ENCODE assay signal across 8 mouse cellular contexts in the genomic region with DNA sequence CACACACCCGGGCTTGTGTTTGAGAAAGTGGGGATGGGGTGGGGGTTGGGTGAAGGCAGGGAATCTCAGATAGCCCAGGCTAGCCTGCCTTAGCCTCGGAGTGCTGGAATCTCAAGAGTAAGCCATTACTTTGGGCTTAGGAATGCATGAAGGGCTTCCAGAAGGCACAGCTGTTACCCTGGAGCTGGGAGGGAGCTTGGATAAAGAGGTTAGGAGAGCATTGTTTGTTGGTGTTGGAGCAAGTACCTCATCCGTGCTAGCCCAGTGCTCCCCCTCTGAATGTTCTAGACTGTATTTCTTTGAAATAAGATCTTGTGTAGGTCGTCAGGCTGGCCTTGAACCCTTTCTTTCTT. TPM values are rescaled to one million over a fixed set of nuclear protein-coding genes. Genes with fewer than 3 reads are reported as not detected.
DNase-seq lines count a peak whose midpoint lies in the region; ATAC-seq and TF ChIP-seq lines count a peak whose summit lies in the region.

No protein-coding gene starts in this region.

- WGBS in heart, embryonic 15.5 days, result 13% methylated on average over 4 of the region's 4 CpGs
- 11% methylated on average over 4 of the region's 4 CpGs for WGBS in forebrain, postnatal 0 days
- 20% methylated on average over 4 of the region's 4 CpGs for WGBS in midbrain, embryonic 11.5 days

- H3K4me1 ChIP-seq in heart, embryonic 15.5 days (replicated peaks), result peaks cover 61% of the 10 kb centered on the region
- H3K4me1 ChIP-seq in forebrain, postnatal 0 days (ENCODE audit: insufficient read depth), result 0 out of 2 replicates have a peak, but pooled peaks cover 5% of the 10 kb centered on the region
- H3K4me1 ChIP-seq in midbrain, embryonic 11.5 days (ENCODE audit: control insufficient read depth, insufficient read depth, low read length), result peaks cover 13% of the 10 kb centered on the region

- intact Hi-C loops in heart, postnatal 36 days (cut with DNase I), result loop anchor here (1.0 kb wide), 1 partner anchor 24 kb away; no protein-coding TSS in a partner anchor
- intact Hi-C loops in left cerebral cortex, postnatal 25 days (cut with DNase I), result loop anchor here (1.0 kb wide), 1 partner anchor 23 kb away; the partner anchor contains the start of gene Actb

- peak overlapping the region; percentile 78 for H3K4me2 ChIP-seq in heart, embryonic 15.5 days
- peak overlapping the region; percentile 64 for H3K4me2 ChIP-seq in forebrain, postnatal 0 days (ENCODE audit: low read depth)
- H3K4me2 ChIP-seq in midbrain, embryonic 11.5 days, result peak overlapping the region; percentile 53

- peak overlapping the region; percentile 66 for H3K9ac ChIP-seq in heart, embryonic 15.5 days
- H3K9ac ChIP-seq in forebrain, postnatal 0 days, result peak overlapping the region; percentile 45
- peak overlapping the region; percentile 69 for H3K9ac ChIP-seq in midbrain, embryonic 11.5 days (ENCODE audit: low read length)

- H3K27me3 ChIP-seq in heart, embryonic 15.5 days, result no peaks in the 10 kb centered on the region
- H3K27me3 ChIP-seq in forebrain, postnatal 0 days (ENCODE audit: insufficient read depth, low read length), result no peaks in the 10 kb centered on the region
- H3K27me3 ChIP-seq in midbrain, embryonic 11.5 days (ENCODE audit: control insufficient read depth, insufficient read depth, low read length), result peaks cover 4% of the 10 kb centered on the region; the same call in 1 of the 2 replicates

- no peak for DNase-seq in heart, postnatal 36 days
- DNase-seq in NIH3T3 (ENCODE audit: low read depth), result peak; percentile 84
- no peak for DNase-seq in forebrain, postnatal 0 days
- no peak for DNase-seq in midbrain, embryonic 11.5 days (ENCODE audit: low spot score, missing footprints)
- DNase-seq in spleen, adult 12 weeks (ENCODE audit: low spot score), result no peak
- DNase-seq in left cerebral cortex, postnatal 25 days (ENCODE audit: low spot score in 2 of 2), result no peak
- DNase-seq in cerebellum, adult 18-20 months, result no peak

- H3K27ac ChIP-seq in heart, embryonic 15.5 days, result peak overlapping the region; percentile 95
- H3K27ac ChIP-seq in forebrain, postnatal 0 days (ENCODE audit: low read depth, low read length), result no peak overlapping the region
- no peak overlapping the region for H3K27ac ChIP-seq in midbrain, embryonic 11.5 days (ENCODE audit: low read depth, low read length)

- no peaks in the 10 kb centered on the region for H3K9me3 ChIP-seq in heart, embryonic 15.5 days (replicated peaks)
- H3K9me3 ChIP-seq in forebrain, postnatal 0 days (ENCODE audit: low read length), result no peaks in the 10 kb centered on the region
- H3K9me3 ChIP-seq in midbrain, embryonic 11.5 days (ENCODE audit: control insufficient read depth, low read length), result no peaks in the 10 kb centered on the region

- peak overlapping the region; percentile 59 for H3K4me3 ChIP-seq in heart, embryonic 15.5 days
- H3K4me3 ChIP-seq in forebrain, postnatal 0 days (ENCODE audit: low read depth, low read length), result peak overlapping the region; percentile 38
- peak overlapping the region; percentile 34 for H3K4me3 ChIP-seq in midbrain, embryonic 11.5 days (ENCODE audit: low read depth, low read length)

- no peak for TF ChIP-seq CTCF in forebrain, postnatal 0 days (IDR thresholded peaks at IDR 0.05; ENCODE audit: low read depth)

- ATAC-seq in heart, embryonic 15.5 days (replicated peaks; ENCODE audit: insufficient number of reproducible peaks, insufficient read depth, low FRiP score, low read depth), result no peak
- no peak for ATAC-seq in forebrain, postnatal 0 days
- no peak for ATAC-seq in midbrain, embryonic 11.5 days (ENCODE audit: low FRiP score)

- H3K36me3 ChIP-seq in heart, embryonic 15.5 days, result no peaks in the 10 kb centered on the region
- H3K36me3 ChIP-seq in forebrain, postnatal 0 days (ENCODE audit: insufficient read depth), result no peaks in the 10 kb centered on the region
- H3K36me3 ChIP-seq in midbrain, embryonic 11.5 days (ENCODE audit: control insufficient read depth, insufficient read depth, low read length), result no peaks in the 10 kb centered on the region

RNA-seq across cellular contexts. Expression of gene Actb, which starts 22.8 kb away (rescaled TPM):
- polyA plus RNA-seq in heart, embryonic 15.5 days (2015; fragmentation: Nextera tagmentation; extraction: Ambion mirVana), result 5,943 and 6,493 TPM in 2 replicates
- total RNA-seq in heart, postnatal 36 days (2021), result 100 to 1,000 TPM; 707 to 812 TPM
- total RNA-seq in forebrain, postnatal 0 days (2014; rRNA removed), result 5,288 and 5,744 TPM in 2 replicates
- polyA plus RNA-seq in forebrain, postnatal 0 days (2015; fragmentation: Nextera tagmentation; extraction: Ambion mirVana), result 19,349 and 21,354 TPM in 2 replicates
- polyA plus RNA-seq in midbrain, embryonic 11.5 days (2014; fragmentation: Nextera tagmentation; extraction: Ambion mirVana), result 14,142 and 15,094 TPM in 2 replicates
- total RNA-seq in left cerebral cortex, postnatal 25 days (2021), result 1,000 to 10,000 TPM; 2,451 to 2,479 TPM

RNA-seq across cellular contexts. Expression of gene Fscn1, which starts 30.8 kb away (rescaled TPM):
- 108 and 137 TPM in 2 replicates for polyA plus RNA-seq in heart, embryonic 15.5 days (2015; fragmentation: Nextera tagmentation; extraction: Ambion mirVana)
- total RNA-seq in heart, postnatal 36 days (2021), result 10 to 100 TPM; 26.5 to 37.6 TPM
- 394 and 457 TPM in 2 replicates for total RNA-seq in forebrain, postnatal 0 days (2014; rRNA removed)
- polyA plus RNA-seq in forebrain, postnatal 0 days (2015; fragmentation: Nextera tagmentation; extraction: Ambion mirVana), result 522 and 558 TPM in 2 replicates
- polyA plus RNA-seq in midbrain, embryonic 11.5 days (2014; fragmentation: Nextera tagmentation; extraction: Ambion mirVana), result 566 and 605 TPM in 2 replicates
- 100 to 1,000 TPM; 384 to 450 TPM for total RNA-seq in left cerebral cortex, postnatal 25 days (2021)

RNA-seq across cellular contexts. Expression of gene Fbxl18, which starts 34.2 kb away (rescaled TPM):
- polyA plus RNA-seq in heart, embryonic 15.5 days (2015; fragmentation: Nextera tagmentation; extraction: Ambion mirVana), result 7.7 and 9.9 TPM in 2 replicates
- total RNA-seq in heart, postnatal 36 days (2021), result 1 to 10 TPM; 5.3 to 6.5 TPM
- total RNA-seq in forebrain, postnatal 0 days (2014; rRNA removed), result 24.9 and 38.0 TPM in 2 replicates
- 14.9 and 27.0 TPM in 2 replicates for polyA plus RNA-seq in forebrain, postnatal 0 days (2015; fragmentation: Nextera tagmentation; extraction: Ambion mirVana)
- polyA plus RNA-seq in midbrain, embryonic 11.5 days (2014; fragmentation: Nextera tagmentation; extraction: Ambion mirVana), result 10.5 and 11.8 TPM in 2 replicates
- 10 to 100 TPM; 32.5 to 33.7 TPM for total RNA-seq in left cerebral cortex, postnatal 25 days (2021)

Comparison
In these comparisons a context has a peak if more than half of its experiments do, and no peak if none do; other contexts are left out.
1. RNA of gene Fscn1, which starts 30.8 kb away (total RNA-seq): 394 to 457 TPM in forebrain, postnatal 0 days and 384 to 450 TPM in left cerebral cortex, postnatal 25 days; 26.5 to 37.6 TPM in heart, postnatal 36 days; every median in the first group is over 4 times any median in the second.
2. Peak in every context shown above with its lines, with median percentiles within 50 percentile points of each other: H3K4me2 ChIP-seq, H3K4me3 ChIP-seq and H3K9ac ChIP-seq.